Mouse (Mus musculus): ENCODE results near the gene Syne2. TPM values are rescaled to one million over a fixed set of nuclear protein-coding genes. Genes with fewer than 3 reads are reported as not detected.
"Not testable (repeated sequence)": the region's sequence is repeated elsewhere in the genome, so short reads cannot be mapped to it uniquely, and the experiment has no call there.

The Syne2 gene
- total RNA-seq, 2 experiments from 2014 or later, result 21.6 to 22.7 TPM

- intact Hi-C loops (cut with DNase I), result no loop called here
- DNase-seq (ENCODE audit: low spot score in 2 of 2), result no peak
Measured at GRCm38 (mm10) chr12:76128831-76129230, 310.9 kb downstream of the Syne2 start.

- DNase-seq (ENCODE audit: low spot score in 2 of 2), result no peak
- intact Hi-C loops (cut with DNase I), result no loop called here
Measured at GRCm38 (mm10) chr12:76130281-76130680, 312.3 kb downstream of the Syne2 start.

GRCm38 (mm10) chr12:76130891-76131290 lies 313.0 kb downstream of the Syne2 start:
- DNase-seq (ENCODE audit: low spot score in 2 of 2), result no peak
- intact Hi-C loops (cut with DNase I), result no loop called here

- no peak for DNase-seq (ENCODE audit: low spot score in 2 of 2)
- intact Hi-C loops (cut with DNase I), result no loop called here
Measured at GRCm38 (mm10) chr12:76132591-76132990, 314.7 kb downstream of the Syne2 start.

- intact Hi-C loops (cut with DNase I); DNase-seq (ENCODE audit: low spot score in 2 of 2): not testable (repeated sequence)
Measured at GRCm38 (mm10) chr12:76133081-76133480, 315.1 kb downstream of the Syne2 start.

GRCm38 (mm10) chr12:76136701-76137100 lies 318.8 kb downstream of the Syne2 start:
- DNase-seq (ENCODE audit: low spot score in 2 of 2), result no peak
- intact Hi-C loops (cut with DNase I), result no loop called here

- DNase-seq (ENCODE audit: low spot score in 2 of 2); intact Hi-C loops (cut with DNase I): not testable (repeated sequence)
Measured at GRCm38 (mm10) chr12:76152389-76152788, 334.5 kb downstream of the Syne2 start.

Small RNAs within 50 kb of the gene (microRNA-seq; reads per million reads assigned to microRNA genes)
- 0 to 0.26 reads per million in 2 experiments for gene Mir5101

Other genes with a start within 250 kb of the Syne2 start
- 10 to 100 TPM; 83.1 to 84.3 TPM for gene Ppp2r5e, start 221.9 kb upstream of the Syne2 start, total RNA-seq (2021)
- 1 to 10 TPM; 2.4 to 2.5 TPM for gene Wdr89, start 148.6 kb upstream of the Syne2 start, total RNA-seq (2021)
- 10 to 100 TPM; 31.7 to 32.6 TPM for gene Sgpp1, start 82.4 kb upstream of the Syne2 start, total RNA-seq (2021)

Measured in left cerebral cortex, postnatal 14 days (tissue).